Mouse (Mus musculus) intestine, postnatal 0 days (tissue): ENCODE data around the gene Ttc41. TPM values are rescaled to one million over a fixed set of nuclear protein-coding genes. Genes with fewer than 3 reads are reported as not detected.

Experiments
- ATAC-seq: fragments of 200-750 bp; cut with Nextera tagmentation; 2 replicates; pipeline ENCODE4 v1.8.0; 2017; ENCODE audit warnings: mild to moderate bottlenecking, moderate TSS enrichment, moderate library complexity
- H3K27ac ChIP-seq: fragments of 300-500 bp; sonication (generic); 2 replicates; pipeline ENCODE4 v1.5.1; 2014; ENCODE audit warnings: mild to moderate bottlenecking, low read depth, low read length, moderate library complexity
- H3K27me3 ChIP-seq: fragments of 300-500 bp; sonication (generic); replicated peaks from 2 replicates; pipeline ENCODE4 v1.6.1; 2014; ENCODE audit warnings: low read length, mixed read lengths; ENCODE audit not compliant: control insufficient read depth, insufficient read depth
- H3K36me3 ChIP-seq: fragments of 300-500 bp; sonication (generic); 2 replicates; pipeline ENCODE4 v1.6.1; 2014; ENCODE audit warnings: mild to moderate bottlenecking, moderate library complexity; ENCODE audit not compliant: control insufficient read depth, insufficient read depth
- H3K4me1 ChIP-seq: fragments of 300-500 bp; sonication (generic); replicated peaks from 2 replicates; pipeline ENCODE4 v1.6.1; 2014; ENCODE audit warnings: antibody characterized with exemption, low read length, mixed read lengths; ENCODE audit not compliant: control insufficient read depth, insufficient read depth
- H3K4me2 ChIP-seq: fragments of 300-500 bp; sonication (generic); replicated peaks from 2 replicates; pipeline ENCODE4 v1.6.1; 2014; ENCODE audit warnings: low read depth, mild to moderate bottlenecking, moderate library complexity
- H3K4me3 ChIP-seq: fragments of 300-500 bp; sonication (generic); 2 replicates; pipeline ENCODE4 v1.5.1; 2014; ENCODE audit warnings: low read depth, low read length
- H3K9ac ChIP-seq: fragments of 300-500 bp; sonication (generic); 2 replicates; pipeline ENCODE4 v1.6.1; 2014; ENCODE audit warnings: mild to moderate bottlenecking, low read depth, low read length
- H3K9me3 ChIP-seq: fragments of 300-500 bp; sonication (generic); 2 replicates; pipeline ENCODE4 v1.6.1; 2016; ENCODE audit warnings: mixed run types; ENCODE audit not compliant: control insufficient read depth
- CTCF ChIP-seq: sonication (generic); IDR thresholded peaks from 2 replicates; pipeline ENCODE4 v1.5.1; 2016; ENCODE audit warnings: low read depth, mild to moderate bottlenecking, control low read depth, antibody characterized with exemption, moderate library complexity
- WGBS: fragments of 180-500 bp; shearing (Covaris S2); extraction: QIAGEN DNeasy Blood & Tissue Kit; methylation state at CpG from one replicate; pipeline ENCODE4 v1.1.7; 2014; 5-methylcytosine and 5-hydroxymethylcytosine counted together
- polyA plus RNA-seq: library from polyadenylated mRNA; unstranded; fragments of >200 nt; fragmentation: Nextera tagmentation; extraction: Ambion mirVana; gene quantifications from 2 replicates; pipeline ENCODE4 v1.2.1, GENCODE M21; 2015

Gene Ttc41
- polyA plus RNA-seq, 1 experiment from 2014 or later: 0.59 TPM

GRCm38 (mm10) chr10:86782656-86783055 lies 77.0 kb downstream of the Ttc41 start:
- 68% methylated on average over 5 of the region's 5 CpGs for WGBS
- no peak overlapping the region for H3K27ac ChIP-seq
- H3K36me3 ChIP-seq: no peaks in the 10 kb centered on the region
- H3K4me3 ChIP-seq: no peak overlapping the region
- H3K9ac ChIP-seq: no peak overlapping the region
- no peak overlapping the region for H3K4me2 ChIP-seq
- TF ChIP-seq CTCF: no peak
- no peak for ATAC-seq
- H3K9me3 ChIP-seq: no peaks in the 10 kb centered on the region
- 0 out of 2 replicates have a peak, but pooled peaks cover 4% of the 10 kb centered on the region for H3K4me1 ChIP-seq
- no peaks in the 10 kb centered on the region for H3K27me3 ChIP-seq

GRCm38 (mm10) chr10:86783561-86783960 lies 78.0 kb downstream of the Ttc41 start:
- Histone ChIP-seq H3K27ac (no peak overlapping the region), H3K36me3 (no peaks in the 10 kb centered on the region), H3K4me1 (no peaks in the 10 kb centered on the region), H3K27me3 (no peaks in the 10 kb centered on the region), H3K4me2 (no peak overlapping the region), H3K9ac (no peak overlapping the region), H3K4me3 (no peak overlapping the region), H3K9me3 (no peaks in the 10 kb centered on the region)
- 66% methylated on average over 5 of the region's 5 CpGs for WGBS
- TF ChIP-seq CTCF: no peak
- no peak for ATAC-seq

GRCm38 (mm10) chr10:86784126-86784675 lies 78.6 kb downstream of the Ttc41 start:
- no peak overlapping the region for H3K27ac ChIP-seq
- H3K9ac ChIP-seq: no peak overlapping the region
- H3K4me3 ChIP-seq: no peak overlapping the region
- no peaks in the 10 kb centered on the region for H3K36me3 ChIP-seq
- no peak for ATAC-seq
- H3K27me3 ChIP-seq: no peaks in the 10 kb centered on the region
- H3K9me3 ChIP-seq: no peaks in the 10 kb centered on the region
- TF ChIP-seq CTCF: no peak
- no peak overlapping the region for H3K4me2 ChIP-seq
- 86% methylated on average over 5 of the region's 5 CpGs for WGBS
- H3K4me1 ChIP-seq: no peaks in the 10 kb centered on the region

GRCm38 (mm10) chr10:86785396-86785795 lies 79.8 kb downstream of the Ttc41 start:
- Histone ChIP-seq H3K27me3 (no peaks in the 10 kb centered on the region), H3K4me3 (no peak overlapping the region)
- no peak for TF ChIP-seq CTCF

GRCm38 (mm10) chr10:86786083-86786482 lies 80.5 kb downstream of the Ttc41 start:
- H3K4me2 ChIP-seq: no peak overlapping the region
- H3K9ac ChIP-seq: no peak overlapping the region
- H3K27me3 ChIP-seq: no peaks in the 10 kb centered on the region
- WGBS: 72% methylated on average over 5 of the region's 5 CpGs
- no peaks in the 10 kb centered on the region for H3K4me1 ChIP-seq
- TF ChIP-seq CTCF: no peak
- H3K9me3 ChIP-seq: no peaks in the 10 kb centered on the region
- H3K27ac ChIP-seq: no peak overlapping the region
- H3K36me3 ChIP-seq: no peaks in the 10 kb centered on the region
- no peak overlapping the region for H3K4me3 ChIP-seq
- no peak for ATAC-seq

More at GRCm38 (mm10) chr10:86785396-86785795, 79.8 kb downstream of the Ttc41 start:
- 72% methylated on average over 2 of the region's 2 CpGs for WGBS
- H3K9ac ChIP-seq: no peak overlapping the region
- no peak overlapping the region for H3K4me2 ChIP-seq
- no peaks in the 10 kb centered on the region for H3K36me3 ChIP-seq
- no peak for ATAC-seq
- no peak overlapping the region for H3K27ac ChIP-seq
- no peaks in the 10 kb centered on the region for H3K4me1 ChIP-seq
- H3K9me3 ChIP-seq: no peaks in the 10 kb centered on the region

- 62% methylated on average over 5 of the region's 5 CpGs for WGBS
- no peak for TF ChIP-seq CTCF
- Histone ChIP-seq H3K27ac (no peak overlapping the region), H3K4me3 (no peak overlapping the region), H3K9me3 (no peaks in the 10 kb centered on the region), H3K4me1 (no peaks in the 10 kb centered on the region), H3K4me2 (no peak overlapping the region), H3K27me3 (no peaks in the 10 kb centered on the region), H3K36me3 (no peaks in the 10 kb centered on the region), H3K9ac (no peak overlapping the region)
- ATAC-seq: no peak
Measured at GRCm38 (mm10) chr10:86788193-86788592, 82.6 kb downstream of the Ttc41 start.

- H3K36me3 ChIP-seq: no peaks in the 10 kb centered on the region
- H3K4me1 ChIP-seq: no peaks in the 10 kb centered on the region
- H3K9ac ChIP-seq: no peak overlapping the region
- H3K4me3 ChIP-seq: no peak overlapping the region
- no peaks in the 10 kb centered on the region for H3K9me3 ChIP-seq
- no peak for TF ChIP-seq CTCF
- ATAC-seq: no peak
- WGBS: 86% methylated on average over 7 of the region's 7 CpGs
- H3K4me2 ChIP-seq: no peak overlapping the region
- H3K27ac ChIP-seq: no peak overlapping the region
- H3K27me3 ChIP-seq: no peaks in the 10 kb centered on the region
Measured at GRCm38 (mm10) chr10:86789146-86789672, 83.6 kb downstream of the Ttc41 start.
